Mouse (Mus musculus) embryonic fibroblast, embryonic 13.5 days (primary cell): ENCODE data around the gene Gm20479. TPM values are rescaled to one million over a fixed set of nuclear protein-coding genes. Genes with fewer than 3 reads are reported as not detected.

Source experiments
- H3K27ac ChIP-seq: 2 replicates; pipeline ENCODE4 v1.5.1; 2012; ENCODE audit warnings: low read length, control low read depth, inconsistent platforms; ENCODE audit not compliant: insufficient read depth
- H3K4me1 ChIP-seq: 2 replicates; pipeline ENCODE4 v1.6.1; 2011; ENCODE audit warnings: low read length; ENCODE audit not compliant: control insufficient read depth, insufficient read depth
- H3K4me3 ChIP-seq: 2 replicates; pipeline ENCODE4 v1.5.1; 2011; ENCODE audit warnings: mild to moderate bottlenecking, control low read depth, low read length; ENCODE audit not compliant: insufficient read depth
- CTCF ChIP-seq: IDR thresholded peaks from 2 replicates; pipeline ENCODE4 v1.5.1; 2011; ENCODE audit warnings: mild to moderate bottlenecking, control low read depth, low read length, moderate library complexity, borderline replicate concordance; ENCODE audit not compliant: insufficient read depth
- POLR2A ChIP-seq: IDR thresholded peaks from 2 replicates; pipeline ENCODE4 v1.6.1; 2011; ENCODE audit warnings: low read depth, mild to moderate bottlenecking, control low read depth, low read length, moderate library complexity
- polyA plus RNA-seq: library from polyadenylated mRNA; stranded (reverse); fragments of >200 nt; gene quantifications from 2 replicates; pipeline ENCODE4 v1.2.4, GENCODE M21; 2011; ENCODE audit warnings: low read depth; ENCODE audit not compliant: missing spikeins, insufficient read length

Gene Gm20479
- polyA plus RNA-seq, 1 experiment: 6.2 TPM

DNA sequence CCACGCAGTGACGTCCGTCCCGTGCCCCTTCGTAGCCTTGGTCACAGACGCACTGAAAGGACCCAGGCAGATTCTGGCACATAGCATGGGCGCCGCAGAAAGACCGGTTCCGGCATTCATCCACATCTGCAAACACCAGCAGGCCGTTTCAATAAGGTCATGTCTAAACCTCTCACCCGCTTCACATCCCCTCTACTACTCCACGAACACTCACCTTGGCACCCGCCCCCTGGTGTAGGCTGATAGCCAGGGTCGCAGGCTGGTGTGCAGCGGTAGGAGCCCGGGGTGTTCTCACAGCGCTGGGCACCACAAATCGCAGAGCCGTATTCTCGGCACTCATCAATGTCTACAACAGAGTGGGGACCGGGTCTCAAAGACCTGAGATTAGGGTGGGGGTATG lies 37.8 kb downstream of the Gm20479 start:
- Histone ChIP-seq H3K4me3 (no peak overlapping the region), H3K27ac (no peak overlapping the region), H3K4me1 (no peaks in the 10 kb centered on the region)
- TF ChIP-seq CTCF (no peak), POLR2A (no peak)

DNA sequence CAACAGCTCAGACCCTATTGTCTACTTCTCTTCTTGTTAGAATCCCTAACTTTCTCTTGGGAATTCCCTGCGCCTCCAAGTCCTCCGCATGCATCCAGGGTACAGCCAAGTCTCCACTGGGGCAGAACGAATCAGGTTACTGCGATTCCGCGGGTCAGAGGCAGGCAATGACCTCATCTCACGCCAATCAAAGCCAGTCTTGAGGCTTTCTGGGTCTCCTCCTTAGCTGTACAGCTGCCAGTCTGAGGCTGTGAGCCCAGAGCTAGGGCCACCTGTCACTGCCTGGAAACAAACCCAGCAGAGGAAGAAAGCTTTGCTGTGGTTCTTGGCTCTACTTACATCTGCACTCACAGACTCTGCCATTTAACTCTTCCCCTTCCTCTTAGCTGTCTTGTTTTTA lies 41.3 kb downstream of the Gm20479 start:
- Histone ChIP-seq H3K27ac (no peak overlapping the region), H3K4me1 (no peaks in the 10 kb centered on the region), H3K4me3 (no peak overlapping the region)
- TF ChIP-seq POLR2A: no peak

DNA sequence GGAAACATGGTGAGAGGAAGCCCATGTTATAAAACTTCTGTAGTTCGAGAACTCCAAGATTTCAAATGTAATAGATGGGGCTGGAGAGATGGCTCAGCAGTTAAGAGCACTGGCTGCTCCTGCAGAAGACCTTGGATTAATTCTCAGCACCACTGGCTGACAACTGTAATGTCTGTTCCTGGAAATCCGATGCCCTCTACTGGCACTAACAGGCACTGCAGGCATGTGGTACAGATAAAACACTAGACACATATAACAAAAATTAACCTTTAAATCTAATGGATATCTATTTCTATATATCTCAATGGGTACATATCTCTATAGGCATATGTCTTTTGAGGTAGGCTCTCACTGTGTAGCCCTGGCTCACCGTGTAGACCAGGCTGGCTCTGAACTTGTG lies 42.8 kb downstream of the Gm20479 start:
- TF ChIP-seq CTCF: no peak
- TF ChIP-seq POLR2A: no peak
- Histone ChIP-seq H3K4me3 (no peak overlapping the region), H3K27ac (no peak overlapping the region), H3K4me1 (no peaks in the 10 kb centered on the region)

DNA sequence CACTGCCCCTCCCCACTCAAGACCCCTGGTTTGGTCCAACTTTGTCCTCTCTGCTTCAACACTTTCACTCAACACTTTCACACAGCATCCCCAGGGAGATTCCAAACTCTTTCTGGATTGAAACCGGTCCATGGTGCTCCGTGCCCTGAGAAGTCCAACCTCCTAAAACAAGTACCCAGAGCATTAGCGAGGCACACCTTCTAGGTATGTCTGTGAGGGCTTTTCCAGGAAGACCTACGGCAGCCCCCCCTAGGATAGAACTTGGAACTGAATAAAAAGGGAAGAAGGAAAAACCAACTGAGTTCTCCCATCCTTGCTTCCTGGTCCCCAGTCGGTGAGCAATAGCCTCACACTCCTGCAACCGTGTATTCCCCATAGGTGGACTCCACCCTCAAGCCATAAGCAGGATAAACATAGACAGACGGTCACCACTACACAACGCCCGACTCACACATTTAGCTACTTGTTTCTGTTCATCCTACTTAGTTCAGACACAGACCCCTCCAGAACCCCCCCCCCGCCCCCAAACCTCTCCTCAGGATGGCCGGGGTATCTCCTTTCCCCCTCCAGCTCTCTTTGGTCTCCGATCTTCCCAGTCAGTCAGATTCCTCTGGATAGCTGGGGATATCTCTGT lies 45.5 kb downstream of the Gm20479 start:
- Histone ChIP-seq H3K27ac (no peak overlapping the region), H3K4me3 (no peak overlapping the region), H3K4me1 (no peaks in the 10 kb centered on the region)
- TF ChIP-seq CTCF: no peak
- no peak for TF ChIP-seq POLR2A

DNA sequence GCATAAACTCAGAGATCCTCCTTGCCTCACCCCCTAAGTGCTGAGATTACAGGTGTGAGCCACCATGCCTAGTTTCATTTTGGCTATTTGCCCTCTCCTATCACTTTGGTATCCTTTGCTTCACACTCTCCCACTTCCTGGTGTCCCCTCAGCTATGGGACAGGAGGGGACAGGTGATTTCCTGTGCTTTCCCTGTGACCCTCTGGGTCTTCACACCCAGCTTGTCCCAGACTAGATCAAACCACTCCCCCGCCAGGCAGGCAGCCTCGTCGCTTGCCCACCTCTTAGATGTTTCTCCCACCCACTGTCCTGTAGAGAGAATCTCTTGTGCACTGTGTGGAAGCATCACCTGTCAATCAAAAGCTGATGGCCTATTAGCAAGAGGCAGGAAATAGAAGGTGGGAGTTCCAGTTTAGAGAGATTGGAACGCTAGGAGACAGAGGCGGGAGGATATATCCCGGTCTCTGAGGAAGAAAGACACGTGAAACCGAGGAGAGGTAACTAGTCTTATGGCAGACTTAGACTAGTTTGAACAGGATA lies 46.2 kb downstream of the Gm20479 start:
- Histone ChIP-seq H3K4me1 (no peaks in the 10 kb centered on the region), H3K27ac (no peak overlapping the region), H3K4me3 (no peak overlapping the region)
- TF ChIP-seq POLR2A (no peak), CTCF (no peak)

DNA sequence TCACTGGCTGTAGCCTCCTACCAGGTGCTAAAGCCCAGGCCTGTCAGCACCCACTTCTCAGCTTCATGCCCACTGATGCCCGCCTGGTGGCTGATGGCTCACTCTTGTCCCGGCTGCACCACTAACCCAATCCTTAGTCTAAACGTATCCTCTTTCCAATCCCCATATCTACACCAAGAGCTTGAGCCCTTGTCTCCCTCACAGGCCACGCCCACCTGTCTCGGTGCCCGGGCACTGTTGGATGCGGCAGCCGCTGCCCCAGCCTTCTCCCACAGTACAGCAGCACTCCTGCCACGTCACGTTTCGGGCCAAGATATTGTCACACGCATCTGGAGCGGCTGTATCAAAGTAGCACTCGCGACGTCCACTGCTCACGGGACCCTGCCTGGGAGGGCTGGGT lies 46.9 kb downstream of the Gm20479 start:
- TF ChIP-seq CTCF (no peak), POLR2A (no peak)
- H3K27ac ChIP-seq: no peak overlapping the region
- H3K4me1 ChIP-seq: no peaks in the 10 kb centered on the region
- H3K4me3 ChIP-seq: no peak overlapping the region

DNA sequence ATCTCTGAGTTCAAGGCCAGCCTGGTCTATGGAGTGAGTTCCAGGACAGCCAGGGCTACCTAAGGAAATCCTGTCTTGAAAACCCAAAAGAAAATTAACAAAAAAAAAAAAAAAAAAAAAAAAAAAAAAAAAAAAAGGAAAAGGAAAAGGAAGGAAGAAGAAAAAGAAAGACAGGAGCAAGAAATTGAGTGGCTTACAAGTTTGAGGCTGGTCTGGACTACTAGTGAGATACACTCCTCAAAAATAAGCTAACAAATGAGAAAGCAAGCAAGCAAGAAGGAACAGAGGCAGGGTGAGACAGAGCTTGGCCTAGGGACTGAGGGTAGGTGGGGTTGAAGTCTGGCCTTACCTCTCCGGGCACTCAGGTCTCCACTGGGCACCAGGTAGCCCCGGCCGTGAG lies 47.4 kb downstream of the Gm20479 start:
- TF ChIP-seq POLR2A (no peak), CTCF (no peak)
- H3K27ac ChIP-seq: no peak overlapping the region
- no peak overlapping the region for H3K4me3 ChIP-seq

DNA sequence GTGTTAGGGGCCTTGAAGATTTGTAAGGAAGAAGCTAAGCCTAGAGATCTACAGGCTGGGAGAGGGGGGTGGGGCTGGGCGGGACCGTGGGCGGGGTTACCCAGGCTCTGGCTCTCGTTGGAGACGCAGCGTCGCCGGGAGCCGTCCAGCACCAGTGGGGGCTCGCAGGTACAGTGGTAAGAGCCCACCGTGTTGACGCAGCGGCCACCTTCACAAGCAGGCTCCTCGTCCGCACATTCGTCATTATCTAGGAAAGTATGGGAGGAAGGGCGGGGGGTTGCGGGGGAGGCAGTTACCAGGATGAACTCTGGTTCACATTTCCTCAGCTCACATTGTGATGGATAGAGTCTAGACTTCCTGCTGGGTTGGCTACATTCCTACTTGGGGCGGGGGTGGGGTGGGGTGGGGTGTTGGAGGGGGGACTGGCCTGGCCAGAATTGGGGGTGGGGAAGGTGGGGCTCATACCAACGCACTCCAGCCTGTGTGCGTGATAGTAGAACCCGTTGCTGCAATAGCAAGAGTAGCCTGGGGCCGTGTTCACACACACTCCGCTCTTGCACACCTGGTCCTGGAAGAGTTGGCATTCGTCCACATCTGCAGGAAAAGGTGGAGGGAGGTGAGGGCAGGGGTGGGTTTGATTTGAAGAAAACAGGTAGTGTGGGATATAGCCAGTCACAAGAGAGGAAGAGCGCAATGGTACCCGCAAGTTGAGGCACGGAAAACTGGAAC lies 48.2 kb downstream of the Gm20479 start:
- no peak overlapping the region for H3K27ac ChIP-seq

More for the DNA sequence above, 47.4 kb downstream of the Gm20479 start:
- H3K4me1 ChIP-seq: no peaks in the 10 kb centered on the region

DNA sequence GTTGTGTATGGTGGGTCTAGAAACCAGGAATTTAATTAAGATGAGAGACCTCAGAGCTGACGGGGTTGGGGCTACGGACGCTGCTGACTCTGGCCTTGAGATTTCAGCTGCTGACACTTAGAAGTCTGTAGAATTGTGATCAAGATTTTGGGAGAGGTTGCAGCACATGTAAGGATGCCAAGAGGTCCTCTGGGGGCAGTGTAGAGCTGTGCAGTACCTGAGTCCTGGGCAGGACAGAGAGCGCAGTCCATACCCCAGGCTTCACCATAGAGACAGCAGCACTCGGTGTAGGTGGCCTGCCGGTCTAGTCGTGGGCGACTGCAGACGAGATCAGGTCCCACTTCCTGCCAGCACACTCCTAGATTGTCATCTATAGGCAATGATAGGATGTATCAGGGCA lies 49.7 kb downstream of the Gm20479 start:
- TF ChIP-seq CTCF (peak; percentile 19; the same call in 1 of the 2 replicates), POLR2A (no peak)
- no peak overlapping the region for H3K4me3 ChIP-seq
- no peaks in the 10 kb centered on the region for H3K4me1 ChIP-seq
- H3K27ac ChIP-seq: no peak overlapping the region

More for the DNA sequence above, 48.2 kb downstream of the Gm20479 start:
- TF ChIP-seq CTCF: no peak
- no peak for TF ChIP-seq POLR2A
- H3K4me3 ChIP-seq: no peak overlapping the region
- H3K4me1 ChIP-seq: no peaks in the 10 kb centered on the region
